Mouse (Mus musculus) ES-Bruce4 (cell line): ENCODE measurements around the gene Prtg. TPM values are rescaled to one million over a fixed set of nuclear protein-coding genes. Genes with fewer than 3 reads are reported as not detected.
A peak's percentile ranks its signal among the peaks of the same experiment; 100 is the strongest.

Experiments used
- H3K27ac ChIP-seq: 2 replicates; pipeline ENCODE4 v1.5.1; 2012; ENCODE audit warnings: low read length, inconsistent platforms; ENCODE audit not compliant: insufficient read depth
- H3K27me3 ChIP-seq: 2 replicates; pipeline ENCODE4 v1.6.1; 2012; ENCODE audit warnings: mild to moderate bottlenecking, low read length, inconsistent platforms; ENCODE audit not compliant: control insufficient read depth, poor library complexity, insufficient read depth, severe bottlenecking
- H3K36me3 ChIP-seq: 2 replicates; pipeline ENCODE4 v1.6.1; 2012; ENCODE audit warnings: inconsistent platforms, mild to moderate bottlenecking, low read length, moderate library complexity; ENCODE audit not compliant: control insufficient read depth, poor library complexity, insufficient read depth, severe bottlenecking
- H3K4me1 ChIP-seq: one replicate; pipeline ENCODE4 v1.8.1; 2011; ENCODE audit warnings: low read length; ENCODE audit not compliant: control insufficient read depth, insufficient read depth
- H3K4me3 ChIP-seq: 2 replicates; pipeline ENCODE4 v1.5.1; 2011; ENCODE audit warnings: low read depth, mild to moderate bottlenecking, low read length
- H3K9ac ChIP-seq: 2 replicates; pipeline ENCODE4 v1.6.1; 2012; ENCODE audit warnings: low read depth, mild to moderate bottlenecking, inconsistent platforms; ENCODE audit not compliant: poor library complexity, severe bottlenecking
- H3K9me3 ChIP-seq: replicated peaks from 2 replicates; pipeline ENCODE4 v1.6.1; 2012; ENCODE audit warnings: mild to moderate bottlenecking, low read length, inconsistent platforms; ENCODE audit not compliant: control insufficient read depth, poor library complexity, insufficient read depth, severe bottlenecking
- CTCF ChIP-seq: IDR thresholded peaks from one replicate; pipeline ENCODE4 v1.8.1; 2011; ENCODE audit warnings: low read depth, low read length
- EP300 ChIP-seq: IDR thresholded peaks from 2 replicates; pipeline ENCODE4 v1.6.1; 2011; ENCODE audit warnings: low read depth, low read length; ENCODE audit not compliant: insufficient read depth
- POLR2A ChIP-seq: IDR thresholded peaks from one replicate; pipeline ENCODE4 v1.8.1; 2011; ENCODE audit warnings: low read length; ENCODE audit not compliant: insufficient read depth
- polyA plus RNA-seq: library from polyadenylated mRNA; stranded (reverse); fragments of >200 nt; gene quantifications from 2 replicates; pipeline ENCODE4 v1.2.4, GENCODE M21; 2011; ENCODE audit warnings: low read depth; ENCODE audit not compliant: missing spikeins, insufficient read depth, insufficient read length

The Prtg gene
- polyA plus RNA-seq, 1 experiment = 78.5 TPM

GRCm38 (mm10) chr9:72775022-72775421, 31.7 kb upstream of the Prtg start:
- H3K4me1 ChIP-seq = no peaks in the 10 kb centered on the region
- H3K9me3 ChIP-seq = no peaks in the 10 kb centered on the region

GRCm38 (mm10) chr9:72779004-72779403, 27.7 kb upstream of the Prtg start:
- TF ChIP-seq POLR2A (no peak), EP300 (peak; percentile 81)
- H3K9me3 ChIP-seq = no peaks in the 10 kb centered on the region
- no peak overlapping the region for H3K9ac ChIP-seq
- no peaks in the 10 kb centered on the region for H3K36me3 ChIP-seq
- peak overlapping the region; percentile 35; the same call in 1 of the 2 replicates for H3K27ac ChIP-seq
- peaks cover 2% of the 10 kb centered on the region for H3K4me1 ChIP-seq
- H3K4me3 ChIP-seq = no peak overlapping the region
- no peaks in the 10 kb centered on the region for H3K27me3 ChIP-seq

More at GRCm38 (mm10) chr9:72775022-72775421, 31.7 kb upstream of the Prtg start:
- H3K4me3 ChIP-seq = no peak overlapping the region
- no peak overlapping the region for H3K9ac ChIP-seq
- H3K27ac ChIP-seq = no peak overlapping the region
- TF ChIP-seq EP300 (no peak), POLR2A (no peak), CTCF (no peak)
- no peaks in the 10 kb centered on the region for H3K27me3 ChIP-seq
- H3K36me3 ChIP-seq = no peaks in the 10 kb centered on the region

GRCm38 (mm10) chr9:72779733-72780132, 26.9 kb upstream of the Prtg start:
- no peaks in the 10 kb centered on the region for H3K36me3 ChIP-seq
- H3K27me3 ChIP-seq = no peaks in the 10 kb centered on the region
- no peak overlapping the region for H3K4me3 ChIP-seq
- peak overlapping the region; percentile 62 for H3K27ac ChIP-seq
- peaks cover 2% of the 10 kb centered on the region for H3K4me1 ChIP-seq
- TF ChIP-seq EP300 (peak; percentile 80; the same call in 1 of the 2 replicates), POLR2A (no peak)
- H3K9ac ChIP-seq = no peak overlapping the region
- H3K9me3 ChIP-seq = no peaks in the 10 kb centered on the region

GRCm38 (mm10) chr9:72780694-72781093, 26.0 kb upstream of the Prtg start:
- Histone ChIP-seq H3K27me3 (no peaks in the 10 kb centered on the region), H3K9ac (no peak overlapping the region), H3K4me1 (peaks cover 2% of the 10 kb centered on the region), H3K36me3 (no peaks in the 10 kb centered on the region), H3K9me3 (no peaks in the 10 kb centered on the region), H3K4me3 (no peak overlapping the region), H3K27ac (peak overlapping the region; percentile 36)
- no peak for TF ChIP-seq POLR2A
- no peak for TF ChIP-seq CTCF
- no peak for TF ChIP-seq EP300

DNA sequence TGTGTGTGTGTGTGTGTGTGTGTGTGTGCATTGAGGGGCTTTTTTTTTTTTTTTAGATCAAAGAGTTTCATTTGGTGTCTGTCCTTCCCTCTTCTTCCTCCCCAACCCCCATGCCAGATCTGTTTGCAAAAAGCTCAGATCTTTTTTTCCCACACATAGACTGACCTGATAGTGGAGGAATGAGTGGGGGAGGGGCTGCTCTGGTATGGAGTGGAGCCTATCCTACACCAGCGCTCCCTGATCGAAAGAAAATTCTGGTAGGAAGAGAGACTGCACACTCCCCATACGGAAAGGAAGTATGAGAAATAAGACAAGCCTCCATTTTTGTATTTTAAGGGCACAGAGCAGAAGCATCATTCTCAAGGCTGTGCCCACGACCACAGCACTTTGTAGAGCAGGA, 25.2 kb upstream of the Prtg start:
- no peaks in the 10 kb centered on the region for H3K27me3 ChIP-seq
- H3K9ac ChIP-seq = no peak overlapping the region
- no peak overlapping the region for H3K27ac ChIP-seq
- H3K9me3 ChIP-seq = no peaks in the 10 kb centered on the region
- no peak for TF ChIP-seq EP300
- TF ChIP-seq POLR2A = no peak
- H3K36me3 ChIP-seq = no peaks in the 10 kb centered on the region
- no peak overlapping the region for H3K4me3 ChIP-seq
- peaks cover 2% of the 10 kb centered on the region for H3K4me1 ChIP-seq

DNA sequence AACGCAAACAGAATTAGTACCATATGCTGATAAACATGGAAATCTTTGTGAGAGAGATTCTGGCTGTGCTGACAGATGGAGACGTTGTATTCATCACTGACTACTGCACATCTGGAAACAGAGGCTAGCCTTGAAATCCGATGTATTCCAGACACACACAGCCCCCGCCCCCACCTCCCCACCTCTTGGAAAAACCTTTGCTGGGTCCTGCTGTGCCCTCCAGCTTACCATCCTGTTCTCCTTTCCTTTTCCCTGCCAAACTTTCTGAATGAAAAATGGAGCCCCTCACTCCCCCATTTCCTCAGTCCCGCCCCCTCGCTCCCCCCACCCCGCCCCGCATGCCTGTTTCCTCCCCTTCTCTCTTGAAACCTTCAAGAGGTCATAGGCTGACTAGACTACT, 24.6 kb upstream of the Prtg start:
- Histone ChIP-seq H3K4me1 (peaks cover 2% of the 10 kb centered on the region), H3K36me3 (no peaks in the 10 kb centered on the region), H3K27ac (no peak overlapping the region), H3K4me3 (no peak overlapping the region), H3K27me3 (no peaks in the 10 kb centered on the region), H3K9me3 (no peaks in the 10 kb centered on the region), H3K9ac (no peak overlapping the region)
- TF ChIP-seq EP300 = no peak
- TF ChIP-seq CTCF = no peak
- TF ChIP-seq POLR2A = no peak
